Mouse (Mus musculus) liver, adult (tissue): Measurements from ENCODE around the gene Lrrc38.

Source experiments
- GATA4 ChIP-seq: IDR thresholded peaks from 2 replicates; pipeline ENCODE4 v1.6.1; 2014; ENCODE audit warnings: mild to moderate bottlenecking, low read length; ENCODE audit not compliant: insufficient replicate concordance

Gene Lrrc38

GRCm38 (mm10) chr4:143334995-143335394 is 14.6 kb upstream of the Lrrc38 start:
- no peak for TF ChIP-seq GATA4

- TF ChIP-seq GATA4 = no peak
These were observed 13.5 kb upstream of the Lrrc38 start for GRCm38 (mm10) chr4:143336096-143336495.

- no peak for TF ChIP-seq GATA4
These were observed 9.7 kb upstream of the Lrrc38 start for GRCm38 (mm10) chr4:143339808-143340207.

GRCm38 (mm10) chr4:143341470-143341869 is 8.1 kb upstream of the Lrrc38 start:
- no peak for TF ChIP-seq GATA4

- no peak for TF ChIP-seq GATA4
These were observed 879 bp upstream of the Lrrc38 start for GRCm38 (mm10) chr4:143348678-143349077.

- TF ChIP-seq GATA4 = no peak
These were observed 774 bp downstream of the Lrrc38 start for GRCm38 (mm10) chr4:143350047-143351015.

GRCm38 (mm10) chr4:143352301-143352700 is 2.7 kb downstream of the Lrrc38 start:
- TF ChIP-seq GATA4 = no peak

GRCm38 (mm10) chr4:143361520-143361919 is 12.0 kb downstream of the Lrrc38 start:
- no peak for TF ChIP-seq GATA4

GRCm38 (mm10) chr4:143366415-143367041 is 17.0 kb downstream of the Lrrc38 start:
- no peak for TF ChIP-seq GATA4

- TF ChIP-seq GATA4 = no peak
These were observed 29.9 kb downstream of the Lrrc38 start for GRCm38 (mm10) chr4:143379480-143379879.

- no peak for TF ChIP-seq GATA4
These were observed 30.6 kb downstream of the Lrrc38 start for GRCm38 (mm10) chr4:143379931-143380715.

GRCm38 (mm10) chr4:143380716-143381004 is 31.1 kb downstream of the Lrrc38 start:
- no peak for TF ChIP-seq GATA4

- no peak for TF ChIP-seq GATA4
These were observed 32.6 kb downstream of the Lrrc38 start for GRCm38 (mm10) chr4:143382163-143382562.

GRCm38 (mm10) chr4:143383646-143384045 is 34.1 kb downstream of the Lrrc38 start:
- no peak for TF ChIP-seq GATA4

- TF ChIP-seq GATA4 = no peak
These were observed 39.6 kb downstream of the Lrrc38 start for GRCm38 (mm10) chr4:143388955-143389702.
